Mouse (Mus musculus) forebrain, embryonic 16.5 days (tissue): ENCODE measurements around the gene Orc5. TPM values are rescaled to one million over a fixed set of nuclear protein-coding genes. Genes with fewer than 3 reads are reported as not detected.
A peak's percentile ranks its signal among the peaks of the same experiment; 100 is the strongest.
"Not testable (repeated sequence)": the region's sequence is repeated elsewhere in the genome, so short reads cannot be mapped to it uniquely, and the experiment has no call there.

Experiments used
- ATAC-seq: fragments of 200-750 bp; cut with Nextera tagmentation; 2 replicates; pipeline ENCODE4 v1.8.0; 2017; ENCODE audit warnings: mild to moderate bottlenecking, moderate library complexity
- H3K27ac ChIP-seq: fragments of 300-500 bp; sonication (generic); 2 replicates; pipeline ENCODE4 v1.5.1; 2014; ENCODE audit warnings: low read length, control low read depth
- H3K27me3 ChIP-seq: fragments of 300-500 bp; sonication (generic); replicated peaks from 2 replicates; pipeline ENCODE4 v1.6.1; 2014; ENCODE audit warnings: low read length; ENCODE audit not compliant: control insufficient read depth, insufficient read depth
- H3K36me3 ChIP-seq: fragments of 300-500 bp; sonication (generic); 2 replicates; pipeline ENCODE4 v1.6.1; 2014; ENCODE audit not compliant: control insufficient read depth, insufficient read depth
- H3K4me1 ChIP-seq: fragments of 300-500 bp; sonication (generic); replicated peaks from 2 replicates; pipeline ENCODE4 v1.6.1; 2014; ENCODE audit warnings: low read length; ENCODE audit not compliant: control insufficient read depth, insufficient read depth
- H3K4me2 ChIP-seq: fragments of 300-500 bp; sonication (generic); 2 replicates; pipeline ENCODE4 v1.6.1; 2014; ENCODE audit warnings: mild to moderate bottlenecking, low read length, control low read depth
- H3K4me3 ChIP-seq: fragments of 300-500 bp; sonication (generic); replicated peaks from 2 replicates; pipeline ENCODE4 v1.5.1; 2014; ENCODE audit warnings: mild to moderate bottlenecking, low read length, control low read depth
- H3K9ac ChIP-seq: fragments of 300-500 bp; sonication (generic); replicated peaks from 2 replicates; pipeline ENCODE4 v1.6.1; 2014; ENCODE audit warnings: low read depth, low read length, control low read depth
- H3K9me3 ChIP-seq: fragments of 300-500 bp; sonication (generic); 2 replicates; pipeline ENCODE4 v1.6.1; 2016; ENCODE audit warnings: low read length; ENCODE audit not compliant: control insufficient read depth
- WGBS: fragments of 180-500 bp; shearing (Covaris S2); extraction: QIAGEN DNeasy Blood & Tissue Kit; methylation state at CpG from one replicate; pipeline ENCODE4 v1.1.7; 2014; 5-methylcytosine and 5-hydroxymethylcytosine counted together
- polyA plus RNA-seq: library from polyadenylated mRNA; unstranded; fragments of >200 nt; fragmentation: Nextera tagmentation; extraction: Ambion mirVana; gene quantifications from 2 replicates; pipeline ENCODE4 v1.2.1, GENCODE M21; 2015

Gene Orc5
- polyA plus RNA-seq, 1 experiment from 2014 or later, result 39.9 TPM

DNA sequence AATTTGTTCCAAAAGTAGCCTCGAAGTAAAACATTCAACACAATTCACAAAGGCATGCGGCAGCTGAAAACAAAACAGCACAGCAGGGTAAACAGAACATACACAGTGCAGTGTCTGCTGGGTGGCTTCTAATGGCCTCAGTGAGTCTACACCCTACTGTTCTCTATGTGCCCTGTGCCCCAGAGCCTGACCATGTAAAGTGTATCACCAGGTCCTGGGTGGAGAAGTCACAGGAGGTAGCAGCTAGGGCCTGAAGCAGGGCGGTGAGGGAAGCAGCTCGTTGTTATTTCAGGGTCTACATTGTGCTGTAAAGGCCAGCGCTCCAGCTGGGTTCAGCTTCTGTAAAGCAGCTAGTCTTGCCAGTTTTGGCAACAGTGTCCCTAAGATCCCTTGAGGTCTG is 3.7 kb downstream of the Orc5 start:
- H3K4me2 ChIP-seq, result no peak overlapping the region
- no peak overlapping the region for H3K27ac ChIP-seq
- H3K4me3 ChIP-seq, result no peak overlapping the region
- no peaks in the 10 kb centered on the region for H3K27me3 ChIP-seq
- H3K9me3 ChIP-seq, result no peaks in the 10 kb centered on the region
- H3K4me1 ChIP-seq, result peaks cover 6% of the 10 kb centered on the region
- 96% methylated on average over 5 of the region's 5 CpGs for WGBS
- H3K36me3 ChIP-seq, result peaks cover 10% of the 10 kb centered on the region
- no peak overlapping the region for H3K9ac ChIP-seq
- no peak for ATAC-seq

DNA sequence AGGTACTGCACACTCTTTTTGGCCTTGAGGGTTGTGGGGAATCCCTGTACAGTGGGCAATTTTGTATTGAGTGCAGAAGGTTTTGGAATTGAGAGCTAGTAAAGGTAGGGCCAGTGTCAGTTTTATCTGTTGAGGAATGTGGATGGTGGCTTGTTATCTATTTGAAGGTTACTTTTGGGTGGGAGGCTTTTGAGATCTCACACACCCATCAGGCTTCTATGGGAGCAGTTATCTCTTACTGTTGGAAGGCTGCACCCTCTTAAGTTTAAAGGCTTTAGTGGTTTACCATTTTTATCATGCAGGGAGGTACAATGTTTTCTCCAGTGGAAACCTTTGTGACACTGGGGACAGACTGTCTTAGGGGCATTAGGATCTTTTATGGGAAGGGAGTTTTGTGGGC is 4.9 kb downstream of the Orc5 start:
- ATAC-seq, result no peak
- no peaks in the 10 kb centered on the region for H3K27me3 ChIP-seq
- H3K4me3 ChIP-seq, result no peak overlapping the region
- no peak overlapping the region for H3K27ac ChIP-seq
- peaks cover 6% of the 10 kb centered on the region for H3K4me1 ChIP-seq
- no peak overlapping the region for H3K4me2 ChIP-seq
- H3K9me3 ChIP-seq, result no peaks in the 10 kb centered on the region
- H3K36me3 ChIP-seq, result peaks cover 12% of the 10 kb centered on the region
- H3K9ac ChIP-seq, result no peak overlapping the region

DNA sequence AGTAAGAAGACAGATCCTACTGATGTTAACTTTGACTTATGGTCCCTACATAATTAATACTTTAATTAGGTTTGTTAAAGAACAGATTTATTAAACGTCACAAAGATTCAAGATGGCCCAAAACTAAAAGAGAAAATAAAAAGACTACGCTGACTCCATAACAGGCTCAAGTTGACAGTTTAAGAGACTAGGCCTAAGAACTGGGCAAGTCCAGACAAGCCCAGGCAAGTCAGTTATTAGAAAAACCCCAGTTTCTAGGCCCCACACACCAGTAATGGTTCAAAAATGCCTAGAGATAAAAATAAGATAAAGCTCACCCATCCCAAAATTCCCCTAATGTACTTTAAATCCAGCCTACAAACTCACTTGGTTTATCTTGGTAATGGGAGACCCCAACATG is 7.6 kb downstream of the Orc5 start:
- WGBS, result 92% methylated on average over 2 of the region's 2 CpGs
- Histone ChIP-seq H3K36me3 (peaks cover 14% of the 10 kb centered on the region), H3K9ac (no peak overlapping the region), H3K4me3 (no peak overlapping the region), H3K4me1 (no peaks in the 10 kb centered on the region), H3K27me3 (no peaks in the 10 kb centered on the region), H3K4me2 (no peak overlapping the region), H3K27ac (no peak overlapping the region), H3K9me3 (no peaks in the 10 kb centered on the region)
- no peak for ATAC-seq

DNA sequence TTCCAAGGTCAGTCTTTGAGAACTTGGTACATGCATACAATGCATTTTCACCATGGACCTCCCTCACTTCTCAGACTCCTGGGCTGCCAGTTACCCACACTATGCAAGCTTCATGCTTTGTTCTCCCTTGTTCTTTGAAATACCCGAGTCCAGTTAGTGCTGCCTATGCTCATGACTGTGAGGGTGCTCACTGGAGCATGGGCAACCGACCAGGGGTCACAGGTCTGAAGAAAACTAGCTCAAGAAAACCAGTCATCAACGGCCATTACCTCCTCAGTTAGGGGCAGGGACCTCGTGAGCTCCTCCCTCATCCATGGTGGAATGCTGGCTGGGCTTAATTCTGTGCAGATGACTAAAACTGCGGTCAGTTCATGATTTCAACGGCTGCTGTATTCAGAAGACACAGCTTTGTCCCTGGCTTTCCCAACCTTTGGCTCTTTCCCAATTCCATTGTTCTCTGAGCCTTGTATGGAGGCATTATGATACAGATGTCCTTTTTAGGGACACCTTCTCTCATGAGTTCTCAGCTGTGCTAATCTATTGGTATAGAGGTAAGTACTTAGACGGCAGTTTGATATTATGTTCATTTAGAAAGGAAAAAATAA is 11.1 kb downstream of the Orc5 start:
- H3K4me1 ChIP-seq, result no peaks in the 10 kb centered on the region
- WGBS, result 77% methylated on average over 7 of the region's 7 CpGs
- H3K4me2 ChIP-seq, result no peak overlapping the region
- no peak for ATAC-seq
- no peak overlapping the region for H3K27ac ChIP-seq
- H3K9me3 ChIP-seq, result no peaks in the 10 kb centered on the region
- H3K27me3 ChIP-seq, result no peaks in the 10 kb centered on the region
- no peak overlapping the region for H3K9ac ChIP-seq
- H3K4me3 ChIP-seq, result no peak overlapping the region
- peaks cover 4% of the 10 kb centered on the region; the same call in 1 of the 2 replicates for H3K36me3 ChIP-seq

DNA sequence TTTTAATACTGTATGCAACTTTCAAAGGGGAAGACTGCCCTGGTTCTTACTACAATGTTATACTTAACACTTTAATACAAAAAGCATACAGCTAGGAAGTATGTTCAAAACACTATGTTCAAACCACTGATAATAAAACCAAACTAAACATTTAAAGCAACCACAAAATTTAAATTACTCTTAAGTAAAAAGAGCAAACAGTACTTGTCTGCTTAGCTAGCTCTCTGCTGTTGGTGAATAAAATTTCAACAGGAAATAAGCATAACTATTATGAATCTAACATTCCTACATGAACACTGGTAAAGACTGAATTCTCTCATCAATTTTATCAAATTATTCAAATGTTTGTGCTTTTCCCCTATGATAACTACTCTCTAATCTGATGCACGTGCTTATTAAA is 13.5 kb downstream of the Orc5 start:
- Histone ChIP-seq H3K9ac (no peak overlapping the region), H3K27me3 (no peaks in the 10 kb centered on the region), H3K36me3 (peaks cover 4% of the 10 kb centered on the region; the same call in 1 of the 2 replicates), H3K4me1 (no peaks in the 10 kb centered on the region), H3K4me3 (no peak overlapping the region), H3K27ac (no peak overlapping the region), H3K9me3 (no peaks in the 10 kb centered on the region), H3K4me2 (no peak overlapping the region)
- ATAC-seq, result no peak
- 96% methylated on average over 1 of the region's 1 CpGs for WGBS

DNA sequence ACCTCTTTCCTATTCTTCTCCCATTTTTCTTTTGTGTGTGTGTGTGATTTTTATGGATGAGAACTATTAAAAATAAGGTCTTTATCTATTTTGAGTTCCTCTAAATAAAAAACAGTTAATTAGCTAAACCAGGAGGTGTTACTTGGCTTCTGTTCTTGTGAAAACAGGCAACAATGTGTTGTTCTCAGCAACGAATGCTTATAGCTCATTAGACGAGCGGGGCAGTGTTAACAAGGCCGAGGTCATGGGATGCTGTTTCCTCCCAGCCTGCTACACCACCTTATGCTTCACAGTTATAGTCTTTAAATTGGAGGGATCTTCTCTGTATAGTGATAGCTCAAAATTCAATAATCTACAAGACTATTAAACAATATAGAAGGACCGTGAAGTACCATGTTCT is 17.7 kb downstream of the Orc5 start:
- Histone ChIP-seq H3K36me3 (peaks cover 4% of the 10 kb centered on the region; the same call in 1 of the 2 replicates), H3K4me1 (no peaks in the 10 kb centered on the region), H3K4me2 (no peak overlapping the region), H3K27me3 (no peaks in the 10 kb centered on the region), H3K4me3 (no peak overlapping the region), H3K9ac (no peak overlapping the region), H3K9me3 (no peaks in the 10 kb centered on the region), H3K27ac (no peak overlapping the region)
- WGBS, result 36% methylated on average over 5 of the region's 5 CpGs
- ATAC-seq, result peak; percentile 47; the same call in 1 of the 2 replicates

DNA sequence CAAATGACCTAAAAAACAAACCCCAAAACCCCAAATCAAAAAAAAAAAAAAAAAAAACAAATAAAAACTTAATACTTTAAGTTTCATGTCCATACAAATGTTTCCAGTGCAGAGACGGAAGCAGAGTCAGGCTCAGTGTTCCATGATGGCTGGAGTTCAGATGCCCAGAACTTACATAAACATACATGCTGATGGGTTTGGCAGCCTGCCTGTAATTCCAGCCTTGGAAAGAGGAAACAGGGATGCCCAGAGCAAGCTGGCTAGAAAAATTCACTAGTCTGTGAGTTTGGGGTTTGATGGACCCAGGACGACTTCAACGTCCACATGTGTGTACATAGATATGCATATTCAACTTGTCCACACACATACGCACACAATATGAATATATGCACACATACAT is 27.6 kb downstream of the Orc5 start:
- ATAC-seq, result no peak
- no peak overlapping the region for H3K4me2 ChIP-seq
- no peaks in the 10 kb centered on the region for H3K27me3 ChIP-seq
- no peaks in the 10 kb centered on the region for H3K9me3 ChIP-seq
- no peak overlapping the region for H3K4me3 ChIP-seq
- no peak overlapping the region for H3K9ac ChIP-seq
- 85% methylated on average over 4 of the region's 4 CpGs for WGBS
- H3K4me1 ChIP-seq, result no peaks in the 10 kb centered on the region
- H3K27ac ChIP-seq, result no peak overlapping the region
- H3K36me3 ChIP-seq, result 0 out of 2 replicates have a peak, but pooled peaks cover 2% of the 10 kb centered on the region

DNA sequence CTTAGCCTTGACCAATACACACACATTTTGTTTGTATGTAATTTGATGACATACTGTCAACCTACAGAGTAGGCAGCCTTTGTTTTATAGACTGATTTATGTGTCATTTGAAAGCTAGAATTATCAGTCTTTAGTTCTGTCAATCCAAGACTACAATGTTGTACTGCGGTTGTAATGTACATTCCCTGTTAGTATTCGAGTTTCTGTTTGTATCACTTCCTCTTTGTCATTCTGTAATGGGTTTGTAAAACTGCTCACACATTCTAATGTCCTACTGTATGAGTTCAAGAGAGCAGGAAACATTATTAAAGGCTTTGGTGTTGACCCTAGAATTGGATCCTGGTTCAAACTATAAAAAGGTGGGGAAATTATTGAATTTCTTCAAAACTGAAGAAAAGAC is 30.5 kb downstream of the Orc5 start:
- no peak overlapping the region for H3K9ac ChIP-seq
- H3K4me1 ChIP-seq, result no peaks in the 10 kb centered on the region
- no peak overlapping the region for H3K4me3 ChIP-seq
- WGBS, result 83% methylated on average over 2 of the region's 2 CpGs
- no peak overlapping the region for H3K27ac ChIP-seq
- no peaks in the 10 kb centered on the region for H3K9me3 ChIP-seq
- H3K36me3 ChIP-seq, result 0 out of 2 replicates have a peak, but pooled peaks cover 2% of the 10 kb centered on the region
- H3K4me2 ChIP-seq, result no peak overlapping the region
- ATAC-seq, result no peak
- H3K27me3 ChIP-seq, result no peaks in the 10 kb centered on the region

DNA sequence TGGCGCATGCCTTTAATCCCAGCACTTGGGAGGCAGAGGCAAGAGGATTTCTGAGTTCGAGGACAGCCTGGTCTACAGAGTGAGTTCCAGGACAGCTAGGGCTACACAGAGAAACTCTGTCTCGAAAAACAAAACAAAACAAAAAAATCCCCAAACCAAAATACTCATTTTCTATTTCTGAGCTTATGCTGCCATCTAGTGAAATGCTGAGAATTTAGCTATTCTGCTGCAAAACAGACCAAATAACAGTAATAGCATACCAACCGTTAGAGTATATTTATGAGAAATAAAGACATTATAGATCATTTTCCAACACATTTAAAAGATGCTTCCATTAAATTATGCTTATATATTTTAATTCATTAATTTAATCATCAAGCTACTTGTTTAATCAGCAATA is 34.5 kb downstream of the Orc5 start:
- H3K9ac ChIP-seq, ATAC-seq, H3K36me3 ChIP-seq, H3K27me3 ChIP-seq, H3K9me3 ChIP-seq, H3K4me2 ChIP-seq, H3K27ac ChIP-seq, H3K4me1 ChIP-seq, H3K4me3 ChIP-seq: not testable (repeated sequence)
- 70% methylated on average over 4 of the region's 4 CpGs for WGBS

DNA sequence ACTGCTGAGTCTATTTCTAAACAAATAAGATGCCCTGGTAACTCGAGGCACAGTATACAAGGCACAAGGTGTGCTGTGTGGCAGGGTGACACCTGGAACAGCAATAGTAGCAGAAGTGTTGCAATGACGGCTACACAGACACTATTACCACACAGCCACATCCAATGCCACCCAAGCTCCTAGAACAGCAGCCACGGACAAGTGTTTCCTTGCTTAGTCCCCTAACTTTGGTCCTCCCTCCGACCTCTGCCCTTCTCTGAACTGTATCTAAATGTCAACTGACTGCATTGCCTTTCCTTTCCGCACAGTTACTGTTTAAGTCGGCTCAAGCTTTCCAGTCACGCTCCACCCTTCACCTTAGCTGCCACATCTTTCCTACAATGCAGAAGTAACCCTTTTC is 36.0 kb downstream of the Orc5 start:
- H3K9me3 ChIP-seq, ATAC-seq, H3K4me2 ChIP-seq, H3K4me3 ChIP-seq, H3K27ac ChIP-seq, H3K36me3 ChIP-seq, H3K4me1 ChIP-seq, H3K9ac ChIP-seq, H3K27me3 ChIP-seq: not testable (repeated sequence)
- no CpG with 5 or more reads among the region's 7 CpGs for WGBS
